Mouse (Mus musculus) mesoderm, embryonic 11.5 days (tissue): ENCODE measurements around the gene Myo1b.

Experiments
- DNase-seq: peaks from one replicate; pipeline ENCODE4 v3.0.0-alpha.2; 2012; ENCODE audit warnings: low read depth, low spot score

Gene Myo1b

DNA sequence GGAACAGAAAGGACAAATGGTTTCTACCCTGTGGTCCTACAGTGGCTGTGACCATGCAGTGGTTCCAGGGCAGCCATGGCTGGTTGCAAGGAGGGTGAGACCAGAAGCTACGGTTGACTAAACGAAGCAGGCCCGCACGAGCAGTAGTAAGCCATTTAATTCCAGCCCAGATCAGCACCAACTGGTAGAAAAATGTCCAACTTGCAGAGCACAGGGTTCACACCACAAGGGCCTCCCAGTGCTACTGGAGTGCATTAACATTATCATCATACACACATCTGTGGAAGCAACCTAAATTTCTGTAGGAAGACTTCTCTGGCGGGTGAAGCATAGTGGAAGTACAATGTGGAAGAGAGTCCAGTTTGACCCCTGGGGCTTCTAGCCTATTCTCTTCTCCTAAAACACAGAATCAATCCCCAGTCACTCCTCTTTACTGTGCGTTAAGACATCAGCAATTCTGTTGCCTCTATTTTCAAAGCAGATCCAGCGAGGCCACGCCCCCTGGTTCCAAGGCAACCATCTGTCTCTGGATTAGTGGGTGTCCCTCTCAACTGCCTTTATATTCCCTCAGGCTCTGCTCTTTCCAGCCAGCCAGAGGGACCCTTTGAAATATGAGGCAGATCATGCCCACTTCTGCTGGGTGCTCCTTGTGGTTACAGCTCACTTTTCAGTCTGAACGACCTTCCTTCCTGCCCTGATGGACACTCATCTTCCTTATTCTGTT lies 120.1 kb downstream of the Myo1b start:
- DNase-seq, result peak; percentile 39

- DNase-seq, result no peak
Observed at GRCm38 (mm10) chr1:51789269-51789668, 126.6 kb downstream of the Myo1b start.

DNA sequence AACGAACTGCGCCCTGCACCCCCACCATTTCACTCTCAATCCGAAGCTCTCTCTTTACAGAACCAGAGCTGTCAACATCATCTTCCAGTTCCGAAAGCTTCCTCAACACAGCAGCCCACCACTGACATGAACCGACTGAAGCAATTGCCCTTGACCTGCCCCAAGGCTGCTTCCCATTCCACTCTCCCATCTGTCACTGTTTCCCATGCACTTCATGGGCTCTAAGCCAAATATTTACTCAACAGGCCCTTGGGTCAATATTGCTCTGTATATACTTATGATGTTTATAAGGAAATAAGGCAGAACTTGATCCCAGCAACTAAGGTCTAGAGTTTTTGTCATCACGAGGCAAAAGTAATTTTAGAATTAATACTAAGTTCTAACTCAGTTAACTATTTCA lies 133.8 kb downstream of the Myo1b start:
- no peak for DNase-seq

- no peak for DNase-seq
Observed at GRCm38 (mm10) chr1:51780357-51780756, 135.5 kb downstream of the Myo1b start.

GRCm38 (mm10) chr1:51778241-51778640 lies 137.6 kb downstream of the Myo1b start:
- DNase-seq, result no peak

GRCm38 (mm10) chr1:51770504-51770871 lies 145.4 kb downstream of the Myo1b start:
- DNase-seq, result no peak

DNA sequence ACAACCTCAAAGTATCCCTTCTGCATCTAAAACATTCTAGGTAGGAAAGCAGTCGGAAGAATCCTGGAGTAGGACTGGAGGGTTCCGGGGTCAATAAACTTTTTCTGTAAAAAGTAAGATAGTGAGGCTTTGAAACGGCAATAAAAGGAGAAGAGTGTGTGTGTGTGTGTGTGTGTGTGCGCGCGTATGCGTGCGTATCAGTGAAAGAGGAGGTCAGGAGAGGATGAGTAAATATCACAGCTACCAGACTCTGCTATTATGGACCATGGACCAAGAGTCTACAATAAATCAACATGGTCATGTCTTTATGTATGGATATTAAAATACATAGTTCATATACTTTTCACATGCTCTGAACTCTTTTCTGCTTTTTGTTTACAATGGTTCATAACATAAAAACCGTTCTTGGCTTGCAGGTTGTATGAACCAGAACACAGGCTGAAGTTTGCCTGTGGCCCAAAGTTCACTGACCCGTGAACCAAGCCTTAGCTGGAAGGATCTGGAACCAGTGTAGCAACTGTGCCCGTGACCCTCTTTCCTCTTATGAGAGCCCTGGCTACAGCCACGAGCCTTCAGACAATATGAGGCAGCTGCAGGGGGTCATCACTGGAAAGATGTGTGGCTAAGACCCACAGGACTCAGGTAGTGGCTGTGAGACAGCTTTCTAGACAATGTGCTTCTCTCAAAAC lies 145.9 kb downstream of the Myo1b start:
- no peak for DNase-seq

DNA sequence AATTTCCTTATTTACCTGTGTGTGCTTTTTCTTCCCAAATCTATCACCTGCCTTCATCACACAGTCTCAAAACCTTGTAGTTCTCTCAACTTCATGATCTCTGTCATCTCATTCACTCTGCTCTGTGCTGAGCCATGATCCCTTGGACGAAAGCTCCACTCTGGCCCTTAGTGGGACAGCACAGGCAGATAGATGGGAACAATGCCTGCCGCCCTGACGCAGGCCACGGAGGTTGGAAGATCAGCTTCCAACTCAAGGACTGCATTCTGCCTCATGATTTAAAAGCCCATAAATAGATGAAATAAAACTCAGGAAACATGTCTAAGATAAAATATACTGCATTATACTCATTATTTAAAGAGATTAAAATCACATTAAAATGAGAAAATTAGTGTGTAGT lies 149.6 kb downstream of the Myo1b start:
- DNase-seq, result no peak

- no peak for DNase-seq
Observed at GRCm38 (mm10) chr1:51765156-51765555, 150.7 kb downstream of the Myo1b start.

- DNase-seq, result no peak
Observed at GRCm38 (mm10) chr1:51759657-51760056, 156.2 kb downstream of the Myo1b start.

DNA sequence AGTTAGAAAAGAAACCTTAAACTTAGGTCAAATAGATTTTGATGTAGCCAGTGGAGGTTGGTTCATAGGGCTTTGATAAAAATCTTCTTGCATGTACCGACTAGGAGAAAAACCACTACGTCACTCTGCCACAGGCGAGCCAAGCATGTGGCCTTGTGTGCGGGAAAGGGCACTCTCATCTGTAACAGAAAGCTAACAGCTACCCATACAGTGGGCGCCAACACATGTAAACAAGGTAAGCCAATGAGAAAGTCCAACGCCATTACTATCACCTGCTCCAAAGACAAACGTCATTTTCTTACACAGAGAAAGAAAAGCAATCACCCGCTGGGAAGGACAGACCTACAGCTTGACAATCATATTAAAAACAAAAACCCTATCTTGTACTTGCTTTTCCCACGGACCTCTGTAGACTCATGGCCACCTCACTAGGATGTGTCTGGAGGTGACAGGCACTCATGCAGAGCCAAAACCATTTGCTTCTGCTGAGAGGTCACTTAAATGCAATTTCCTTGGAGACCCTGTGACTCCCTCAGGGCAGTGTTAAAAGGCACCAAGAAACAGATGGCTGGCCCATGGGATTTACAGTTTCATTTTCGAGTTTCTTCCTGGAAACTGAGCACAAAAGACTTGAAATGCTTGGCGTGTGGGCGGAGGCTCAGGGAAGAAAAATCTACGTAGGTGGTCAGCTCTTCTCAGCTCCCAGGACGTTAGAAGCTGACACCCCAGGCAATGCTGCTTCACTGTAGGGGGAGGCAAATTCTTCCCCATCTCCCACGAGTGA lies 157.4 kb downstream of the Myo1b start:
- DNase-seq, result peak; percentile 17

- DNase-seq, result no peak
Observed at GRCm38 (mm10) chr1:51753621-51754020, 162.2 kb downstream of the Myo1b start.

DNA sequence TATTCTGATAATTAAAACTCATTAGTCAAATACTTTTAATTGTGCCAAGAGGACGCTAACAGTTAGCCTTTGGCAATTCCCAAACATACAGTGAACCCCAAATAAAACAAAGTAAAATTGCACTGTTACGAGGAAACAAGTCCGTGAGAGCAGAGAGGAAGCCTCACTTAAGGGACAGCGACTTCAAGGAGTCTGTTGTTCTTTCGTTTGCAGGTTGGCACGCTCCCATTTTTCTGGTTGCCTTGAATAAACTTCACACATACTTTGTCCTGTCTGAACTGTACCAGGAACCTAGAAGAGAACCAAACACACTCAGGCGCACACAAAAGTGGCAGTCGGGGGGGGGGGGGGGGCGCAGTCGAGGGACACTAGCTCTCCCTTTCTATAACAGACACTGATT lies 164.9 kb downstream of the Myo1b start:
- no peak for DNase-seq

GRCm38 (mm10) chr1:51748306-51748705 lies 167.6 kb downstream of the Myo1b start:
- no peak for DNase-seq

DNA sequence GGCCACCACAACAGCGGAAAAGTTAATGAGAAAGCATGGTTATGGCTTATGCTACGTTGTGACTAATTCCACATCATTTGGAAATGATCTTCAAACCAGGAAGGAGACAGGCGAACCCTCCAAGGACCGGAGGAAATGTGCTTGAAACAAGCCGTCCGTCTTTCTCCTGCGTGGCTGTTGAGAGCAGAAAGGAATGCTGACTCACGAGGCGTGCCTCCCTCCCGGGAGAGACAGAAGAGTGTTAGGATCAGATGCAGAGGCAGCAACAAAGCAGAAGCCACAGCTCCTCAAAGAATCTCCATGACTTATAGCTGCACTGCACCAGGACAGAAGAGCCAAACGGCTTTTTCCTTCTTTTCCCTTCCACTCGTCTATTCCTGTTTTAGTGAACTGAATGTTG lies 168.4 kb downstream of the Myo1b start:
- DNase-seq, result peak; percentile 33

DNA sequence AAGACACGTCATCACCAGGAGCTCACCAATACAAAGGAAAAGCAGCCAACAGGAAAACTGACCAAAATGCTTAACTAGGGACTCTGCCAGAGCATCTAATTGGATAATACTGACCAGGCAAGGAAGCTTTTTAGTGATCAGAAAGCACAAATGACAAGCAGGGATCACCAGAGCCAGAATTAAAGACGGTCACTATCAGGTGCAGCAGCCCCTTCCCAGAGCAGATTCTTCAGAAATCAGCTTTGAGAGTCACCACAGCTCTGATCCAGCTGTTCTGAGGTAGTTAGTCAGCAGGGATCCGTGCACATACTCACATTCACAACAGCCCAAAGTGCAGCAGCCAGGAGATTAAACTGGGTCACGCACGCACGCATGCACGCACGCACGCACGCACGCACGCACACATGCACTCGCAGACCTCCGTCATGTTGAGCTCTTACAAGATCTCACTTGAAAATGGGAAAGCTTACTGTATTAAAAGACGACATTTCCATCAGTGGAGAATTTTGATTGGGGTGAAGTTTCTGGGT lies 169.1 kb downstream of the Myo1b start:
- DNase-seq, result no peak

- DNase-seq, result no peak
Observed at GRCm38 (mm10) chr1:51743756-51744425, 172.0 kb downstream of the Myo1b start.

GRCm38 (mm10) chr1:51742586-51742985 lies 173.3 kb downstream of the Myo1b start:
- no peak for DNase-seq

DNA sequence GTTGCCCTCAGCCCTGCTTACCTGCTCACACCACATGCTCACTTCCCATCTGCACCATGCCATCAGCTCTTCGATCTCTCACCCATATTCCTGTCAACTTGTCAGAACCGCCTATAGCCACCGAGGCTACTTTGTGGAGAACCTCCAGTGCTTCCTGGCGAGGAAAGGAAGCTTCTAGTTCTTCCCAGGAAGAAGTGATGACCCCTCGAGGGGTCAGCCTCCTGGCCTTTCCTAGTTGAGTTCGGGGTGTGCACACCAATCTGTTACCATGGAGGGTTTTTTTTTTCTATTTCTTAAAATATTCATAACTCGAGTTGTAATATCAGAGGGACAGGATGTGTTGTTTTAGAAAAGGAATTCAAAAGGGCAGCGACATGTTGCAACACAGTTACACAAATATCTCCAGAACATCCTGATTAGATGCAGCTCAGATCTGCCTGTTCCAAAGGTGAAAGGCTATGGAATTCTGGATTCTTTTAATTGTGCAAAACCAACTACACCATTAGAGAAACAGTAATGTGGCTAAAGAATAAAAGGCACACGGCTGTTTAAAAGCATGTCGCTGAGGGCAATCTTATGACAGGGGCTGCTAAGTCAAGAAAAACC lies 175.1 kb downstream of the Myo1b start:
- no peak for DNase-seq

DNA sequence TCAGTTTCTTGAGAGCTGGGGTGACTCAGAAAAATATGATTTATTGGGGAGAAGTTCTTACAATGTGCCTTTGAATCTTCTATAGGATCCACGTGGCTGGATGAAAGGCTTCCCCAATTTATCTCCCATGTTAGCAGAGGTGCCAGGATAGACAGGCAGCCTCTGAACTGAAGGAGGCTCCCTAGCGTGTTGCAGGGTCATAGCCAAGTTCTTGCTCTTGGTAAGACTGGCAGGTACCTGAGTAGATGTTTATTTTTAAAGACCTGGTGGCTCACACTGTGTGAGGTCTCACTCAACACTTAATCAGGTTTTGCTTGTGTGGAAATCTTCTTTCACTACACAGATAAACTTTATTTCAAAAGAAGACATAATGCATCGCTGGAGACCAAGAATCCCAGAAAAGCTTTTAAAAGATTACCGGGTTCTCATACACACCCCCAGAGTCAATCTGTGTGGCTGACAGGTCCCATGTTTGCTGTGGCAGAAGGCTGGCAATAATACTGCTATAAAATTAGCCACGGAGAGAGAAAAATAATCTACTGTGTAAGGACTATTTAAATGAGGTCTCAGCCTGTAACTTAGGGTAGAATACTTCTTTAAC lies 176.5 kb downstream of the Myo1b start:
- no peak for DNase-seq

DNA sequence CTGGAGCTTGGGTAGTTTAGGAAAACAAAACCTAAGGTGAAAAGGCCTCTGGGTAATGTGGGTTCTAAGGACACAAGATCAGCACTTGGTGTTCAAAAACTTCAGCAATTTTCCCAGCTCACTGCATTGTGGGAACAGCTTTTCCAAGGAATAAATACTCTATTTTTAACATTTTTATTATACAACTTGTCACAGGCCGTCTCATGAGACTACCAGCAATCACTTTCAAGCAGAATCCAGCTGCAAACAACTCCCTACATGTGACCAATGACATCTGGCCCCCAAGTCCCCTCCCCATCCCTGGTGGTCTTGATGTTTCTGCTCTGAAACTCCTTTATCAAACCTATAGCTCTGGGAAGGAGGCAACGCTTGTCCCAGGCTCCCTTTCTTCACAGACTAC lies 179.0 kb downstream of the Myo1b start:
- no peak for DNase-seq
